Mouse (Mus musculus) kidney, adult 11 months (tissue): ENCODE measurements around the gene Gm8298.
"Not testable (repeated sequence)": the region's sequence is repeated elsewhere in the genome, so short reads cannot be mapped to it uniquely, and the experiment has no call there.

ENCODE experiments used
- DNase-seq: peaks from one replicate; pipeline ENCODE4 v3.0.0; 2022

Gm8298 gene

DNA sequence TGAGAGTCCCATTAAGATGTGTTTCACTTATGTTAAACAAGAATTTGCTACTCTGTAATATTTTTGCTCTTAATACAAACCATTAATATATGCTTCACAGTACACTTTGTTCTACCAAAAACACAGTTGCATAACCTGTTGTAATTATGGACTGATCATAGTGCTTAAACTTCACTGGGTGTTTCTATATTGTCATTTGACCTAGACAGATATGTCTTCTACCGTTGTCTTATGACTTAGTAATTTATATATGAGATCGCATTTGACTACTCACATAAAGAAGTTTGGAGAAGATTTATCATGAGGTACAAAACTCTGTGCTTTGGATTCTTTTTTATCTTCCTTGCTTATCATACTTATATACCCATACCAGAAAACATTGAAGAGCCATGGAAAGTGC lies at the start of gene Gm8298:
Gene Gm8298, plus strand, starts transcription at position 301 of the 400 bp plus-strand sequence.
- no peak for DNase-seq

DNA sequence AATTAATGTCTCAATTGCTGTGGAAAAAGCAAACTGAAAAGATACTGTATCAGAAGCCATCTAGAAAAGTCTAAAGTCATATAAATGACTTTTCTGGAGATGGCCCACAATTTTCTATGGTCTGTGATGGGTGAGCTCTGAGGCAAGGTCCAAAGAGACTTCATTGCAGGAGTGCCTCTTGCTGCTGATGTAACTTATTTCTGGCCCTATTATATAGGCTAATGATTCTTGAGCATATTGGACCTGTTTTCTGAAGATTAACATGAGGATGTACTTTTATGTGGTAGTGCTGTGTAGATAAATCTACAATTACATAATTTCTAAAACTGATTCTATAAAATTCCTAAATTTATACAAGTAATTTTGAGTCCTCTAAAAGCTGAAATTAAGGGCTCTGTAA lies 47.7 kb upstream of the Gm8298 start:
- no peak for DNase-seq

DNA sequence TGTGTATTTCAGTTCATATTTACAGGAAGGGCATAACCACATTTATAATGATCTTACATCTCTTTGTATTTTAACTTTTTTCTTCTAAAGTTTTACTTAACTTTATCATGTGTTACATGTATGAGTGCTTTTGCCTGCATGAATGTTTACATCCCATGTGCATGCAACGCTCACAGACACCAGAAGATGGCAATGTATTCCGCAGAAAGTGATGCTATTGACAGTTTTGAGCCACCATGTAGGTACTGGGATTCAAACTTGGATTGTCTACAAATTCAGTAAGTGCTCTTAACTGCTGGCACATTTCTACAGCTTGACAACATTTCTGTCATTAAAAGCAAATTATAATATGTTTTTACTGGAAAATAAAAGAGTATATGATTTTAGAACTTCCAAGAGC lies 9.9 kb downstream of the Gm8298 start:
- DNase-seq: no peak

DNA sequence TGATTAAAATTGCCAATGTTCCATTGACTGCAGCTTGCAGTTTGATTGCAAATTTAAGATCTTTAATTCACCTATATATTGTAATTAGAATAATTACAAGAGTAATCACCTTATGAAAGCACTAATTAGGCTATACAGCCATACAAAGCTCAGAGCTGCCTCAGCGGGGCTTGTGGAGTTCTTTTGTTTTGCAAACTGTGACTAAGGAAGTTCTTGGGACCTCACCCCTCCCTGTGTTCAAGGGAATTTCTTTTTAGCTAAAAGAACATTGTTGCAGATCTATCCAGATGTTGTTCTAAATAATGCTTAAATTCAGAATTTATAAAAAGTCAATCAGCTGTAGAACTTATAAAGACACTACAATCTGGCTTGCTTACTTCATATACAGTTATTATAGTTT lies 16.8 kb downstream of the Gm8298 start:
- DNase-seq: not testable (repeated sequence)

DNA sequence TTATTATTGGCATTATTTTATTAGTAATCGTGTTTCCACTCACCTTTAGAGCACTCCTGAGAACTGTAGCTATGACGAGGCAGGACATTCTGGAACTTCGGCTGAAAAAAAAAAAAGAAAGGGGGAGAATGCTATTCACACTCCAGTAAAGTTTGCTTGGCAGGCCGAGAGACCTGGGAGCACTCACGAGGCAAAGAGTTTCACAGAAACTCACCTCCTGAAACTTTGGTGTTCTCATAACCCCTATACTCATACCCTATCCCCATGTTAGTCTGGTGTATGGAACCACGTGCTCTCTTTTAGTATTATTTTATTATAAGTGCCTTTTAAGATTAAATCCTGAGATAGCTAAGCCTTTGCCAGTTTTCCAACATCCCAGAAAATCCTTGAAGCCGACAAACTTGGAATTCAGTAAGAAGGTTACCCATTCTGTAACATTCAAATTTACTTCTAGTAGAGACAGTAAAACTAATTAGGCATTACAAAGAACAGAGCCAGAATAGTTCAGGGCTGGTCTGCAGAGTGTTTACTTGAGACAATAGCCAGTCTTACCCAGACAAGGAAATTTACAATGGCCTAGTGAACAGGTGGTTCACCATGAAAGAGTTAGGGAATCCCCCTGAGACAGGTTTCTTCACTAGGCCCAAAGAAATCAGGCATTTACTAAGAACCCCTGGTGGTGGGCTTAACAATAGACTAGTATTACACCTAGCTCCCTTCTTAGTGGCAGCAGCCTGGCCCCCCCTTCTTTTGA lies 19.1 kb downstream of the Gm8298 start:
- not testable (repeated sequence) for DNase-seq

DNA sequence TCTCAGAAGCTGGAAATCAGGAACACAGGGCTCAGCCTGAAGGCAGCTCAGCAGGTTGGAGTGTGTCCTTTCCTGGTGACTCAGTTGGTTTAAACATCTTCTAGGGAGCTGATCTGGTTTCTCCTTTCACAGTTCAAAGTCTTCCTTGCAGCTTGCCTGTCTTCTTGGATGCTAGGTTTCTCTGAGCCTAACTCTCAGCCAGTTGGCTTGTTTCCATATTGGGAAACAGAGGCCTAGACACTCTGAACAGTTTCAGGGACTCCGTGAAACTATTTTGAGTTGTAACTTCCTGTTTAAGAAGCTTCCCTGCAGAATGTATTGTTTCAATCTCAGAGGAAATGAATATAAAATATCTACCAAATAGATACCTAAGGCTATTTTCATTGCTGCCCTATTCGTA lies 32.4 kb downstream of the Gm8298 start:
- no peak for DNase-seq

DNA sequence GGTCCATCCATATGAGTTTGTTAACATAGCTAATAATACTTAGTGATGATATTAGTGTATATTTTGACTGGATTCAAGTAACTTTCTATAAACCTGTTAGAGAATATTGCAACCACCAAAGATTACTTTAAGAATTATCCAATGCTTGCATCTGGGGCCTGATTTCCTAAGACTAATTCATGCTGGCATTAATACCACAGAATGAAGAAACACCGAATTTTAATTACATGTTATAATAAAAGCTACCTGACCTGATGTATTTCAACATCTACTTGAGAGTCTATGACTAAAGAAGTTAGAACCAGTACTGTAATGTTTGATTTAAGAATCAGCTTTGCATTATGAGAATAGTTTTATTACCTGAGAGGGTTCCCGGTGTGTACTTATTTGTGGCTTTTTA lies 64.1 kb downstream of the Gm8298 start, which contains the start of gene C130079G13Rik:
Gene C130079G13Rik, plus strand, starts transcription at position 301 of the 400 bp plus-strand sequence.
- no peak for DNase-seq
